Mouse (Mus musculus) retina, postnatal 1 day (tissue): ENCODE data around the gene Il1r1.

ENCODE experiments used
- DNase-seq: peaks from one replicate; pipeline ENCODE4 v3.0.0-alpha.2; 2012

Gene Il1r1

GRCm38 (mm10) chr1:40324955-40325702 is 100.2 kb downstream of the Il1r1 start:
- peak; percentile 16 for DNase-seq

- peak; percentile 23 for DNase-seq
Measured at GRCm38 (mm10) chr1:40325711-40326327, 100.9 kb downstream of the Il1r1 start.

- no peak for DNase-seq
Measured at GRCm38 (mm10) chr1:40327604-40328003, 102.7 kb downstream of the Il1r1 start.

- no peak for DNase-seq
Measured at GRCm38 (mm10) chr1:40329526-40329925, 104.6 kb downstream of the Il1r1 start.

- DNase-seq, result no peak
Measured at GRCm38 (mm10) chr1:40330181-40330580, 105.3 kb downstream of the Il1r1 start.

GRCm38 (mm10) chr1:40339346-40339745 is 114.5 kb downstream of the Il1r1 start:
- no peak for DNase-seq

- DNase-seq, result no peak
Measured at GRCm38 (mm10) chr1:40340102-40340501, 115.2 kb downstream of the Il1r1 start.

GRCm38 (mm10) chr1:40352158-40352903 is 127.5 kb downstream of the Il1r1 start:
- DNase-seq, result no peak

- DNase-seq, result no peak
Measured at GRCm38 (mm10) chr1:40352904-40353286, 128.0 kb downstream of the Il1r1 start.

GRCm38 (mm10) chr1:40354665-40355064 is 129.8 kb downstream of the Il1r1 start:
- no peak for DNase-seq

GRCm38 (mm10) chr1:40355431-40355843 is 130.6 kb downstream of the Il1r1 start:
- no peak for DNase-seq

- no peak for DNase-seq
Measured at GRCm38 (mm10) chr1:40355904-40356521, 131.1 kb downstream of the Il1r1 start.

- DNase-seq, result peak; percentile 23
Measured at GRCm38 (mm10) chr1:40357921-40358320, 133.0 kb downstream of the Il1r1 start.

- DNase-seq, result peak; percentile 13
Measured at GRCm38 (mm10) chr1:40358351-40358750, 133.5 kb downstream of the Il1r1 start.

- DNase-seq, result no peak
Measured at GRCm38 (mm10) chr1:40358771-40359181, 133.9 kb downstream of the Il1r1 start.

- no peak for DNase-seq
Measured at GRCm38 (mm10) chr1:40359731-40360130, 134.9 kb downstream of the Il1r1 start.

GRCm38 (mm10) chr1:40360969-40361368 is 136.1 kb downstream of the Il1r1 start:
- no peak for DNase-seq

GRCm38 (mm10) chr1:40361596-40361995 is 136.7 kb downstream of the Il1r1 start:
- DNase-seq, result no peak

- DNase-seq, result no peak
Measured at GRCm38 (mm10) chr1:40362784-40363183, 137.9 kb downstream of the Il1r1 start.
